Mouse (Mus musculus): ENCODE results near the gene Atg5.
A peak's percentile ranks its signal among the peaks of the same experiment; 100 is the strongest.

Gene Atg5

GRCm38 (mm10) chr10:44268145-44268860 is at the start of gene Atg5:
TSS of gene Atg5 (plus strand) at chr10:44268358.
- peak; percentile 100 for DNase-seq

GRCm38 (mm10) chr10:44219073-44219472 is 49.1 kb upstream of the Atg5 start:
- DNase-seq: peak; percentile 24

GRCm38 (mm10) chr10:44224345-44224744 is 43.8 kb upstream of the Atg5 start:
- DNase-seq: no peak

- DNase-seq: peak; percentile 56
Measured at GRCm38 (mm10) chr10:44233351-44233750, 34.8 kb upstream of the Atg5 start.

- peak; percentile 11 for DNase-seq
Measured at GRCm38 (mm10) chr10:44235298-44235697, 32.9 kb upstream of the Atg5 start.

- DNase-seq: no peak
Measured at GRCm38 (mm10) chr10:44256624-44257023, 11.5 kb upstream of the Atg5 start.

GRCm38 (mm10) chr10:44265835-44266234 is 2.3 kb upstream of the Atg5 start:
- no peak for DNase-seq

GRCm38 (mm10) chr10:44266561-44266960 is 1.6 kb upstream of the Atg5 start:
- DNase-seq: peak; percentile 15

- no peak for DNase-seq
Measured at GRCm38 (mm10) chr10:44267426-44268142, 574 bp upstream of the Atg5 start.

- DNase-seq: no peak
Measured at GRCm38 (mm10) chr10:44269211-44269610, 1.1 kb downstream of the Atg5 start.

- no peak for DNase-seq
Measured at GRCm38 (mm10) chr10:44282323-44282722, 14.2 kb downstream of the Atg5 start.

GRCm38 (mm10) chr10:44285106-44285505 is 16.9 kb downstream of the Atg5 start:
- no peak for DNase-seq

GRCm38 (mm10) chr10:44285935-44286334 is 17.8 kb downstream of the Atg5 start:
- no peak for DNase-seq

GRCm38 (mm10) chr10:44290876-44291275 is 22.7 kb downstream of the Atg5 start:
- DNase-seq: no peak

- DNase-seq: peak; percentile 34
Measured at GRCm38 (mm10) chr10:44292205-44292604, 24.0 kb downstream of the Atg5 start.

GRCm38 (mm10) chr10:44299165-44299564 is 31.0 kb downstream of the Atg5 start:
- DNase-seq: no peak

- DNase-seq: no peak
Measured at GRCm38 (mm10) chr10:44300078-44300477, 31.9 kb downstream of the Atg5 start.

- no peak for DNase-seq
Measured at GRCm38 (mm10) chr10:44303648-44304329, 35.6 kb downstream of the Atg5 start.

- DNase-seq: no peak
Measured at GRCm38 (mm10) chr10:44304330-44304717, 36.2 kb downstream of the Atg5 start.

- no peak for DNase-seq
Measured at GRCm38 (mm10) chr10:44304845-44305244, 36.7 kb downstream of the Atg5 start.

GRCm38 (mm10) chr10:44306308-44306707 is 38.1 kb downstream of the Atg5 start:
- DNase-seq: no peak

- no peak for DNase-seq
Measured at GRCm38 (mm10) chr10:44308280-44308679, 40.1 kb downstream of the Atg5 start.

GRCm38 (mm10) chr10:44309250-44309649 is 41.1 kb downstream of the Atg5 start:
- DNase-seq: no peak

- DNase-seq: no peak
Measured at GRCm38 (mm10) chr10:44315276-44315675, 47.1 kb downstream of the Atg5 start.
